Mouse (Mus musculus) gastrocnemius, postnatal 10 days (tissue): ENCODE results near the gene Ncdn. TPM values are rescaled to one million over a fixed set of nuclear protein-coding genes. Genes with fewer than 3 reads are reported as not detected.

Experiments
- DNase-seq: peaks from one replicate; pipeline ENCODE4 v3.0.0; 2021; ENCODE audit warnings: mixed read lengths
- total RNA-seq, 2 experiments: library from RNA; stranded (reverse); gene quantifications; 2 replicates each; pipeline ENCODE4 v1.2.3; 2021

The Ncdn gene
- total RNA-seq, 2 experiments from 2014 or later, result 12.0 to 13.3 TPM

- DNase-seq, result no peak
Measured at GRCm38 (mm10) chr4:126732111-126732510, 21.1 kb downstream of the Ncdn start.

GRCm38 (mm10) chr4:126707439-126707826 is 45.8 kb downstream of the Ncdn start:
- DNase-seq, result no peak

- no peak for DNase-seq
Measured at GRCm38 (mm10) chr4:126706630-126707438, 46.4 kb downstream of the Ncdn start.

- no peak for DNase-seq
Measured at GRCm38 (mm10) chr4:126696908-126697307, 56.3 kb downstream of the Ncdn start.

Other genes starting within 250 kb of the Ncdn start
- gene Ago4, start 220.0 kb downstream of the Ncdn start, total RNA-seq, result 1 to 10 TPM; 1.9 to 2.2 TPM
- 1 to 10 TPM; 5.7 to 6.9 TPM for gene Clspn, start 196.5 kb downstream of the Ncdn start, total RNA-seq
- 10 to 100 TPM; 13.1 to 14.7 TPM for gene 5730409E04Rik, start 143.6 kb downstream of the Ncdn start, total RNA-seq
- gene Psmb2, start 75.8 kb downstream of the Ncdn start, total RNA-seq, result 100 to 1,000 TPM; 117 to 119 TPM
- gene Tfap2e, start 17.2 kb downstream of the Ncdn start, total RNA-seq, result not detected
- 10 to 100 TPM; 22.2 to 24.2 TPM for gene AU040320, start 106 bp upstream of the Ncdn start, total RNA-seq
- 10 to 100 TPM; 21.6 to 32.1 TPM for gene Zmym4, start 214.7 kb upstream of the Ncdn start, total RNA-seq